Mouse (Mus musculus): ENCODE results near the gene Mlh3.

Mlh3 gene

GRCm38 (mm10) chr12:85186361-85186760, 84.0 kb downstream of the Mlh3 start:
- no peak for DNase-seq

- no peak for DNase-seq
These were observed 84.6 kb downstream of the Mlh3 start for GRCm38 (mm10) chr12:85185810-85186209.
